Mouse (Mus musculus) urinary bladder, postnatal 36 days (tissue): ENCODE data around the gene Rap1gap2.
A peak's percentile ranks its signal among the peaks of the same experiment; 100 is the strongest.
"Not testable (repeated sequence)": the region's sequence is repeated elsewhere in the genome, so short reads cannot be mapped to it uniquely, and the experiment has no call there.

Experiments used
- DNase-seq, 2 experiments: peaks; one replicate each; pipeline ENCODE4 v3.0.0; 2022; ENCODE audit warnings: low spot score in 2 of 2, mixed read lengths in 1 of 2

Rap1gap2 gene

GRCm38 (mm10) chr11:74621974-74622669 lies 11.4 kb upstream of the Rap1gap2 start:
- DNase-seq = no peak

GRCm38 (mm10) chr11:74619956-74620300 lies 9.2 kb upstream of the Rap1gap2 start:
- DNase-seq = no peak

GRCm38 (mm10) chr11:74619201-74619955 lies 8.7 kb upstream of the Rap1gap2 start, which contains the start of gene Ccdc92b:
Ccdc92b (plus strand) TSS chr11:74619605.
- peak; percentile 73 to 78 for DNase-seq

GRCm38 (mm10) chr11:74615571-74615970 lies 4.9 kb upstream of the Rap1gap2 start:
- DNase-seq = no peak

GRCm38 (mm10) chr11:74613428-74613827 lies 2.7 kb upstream of the Rap1gap2 start:
- no peak for DNase-seq

GRCm38 (mm10) chr11:74611437-74611836 lies 722 bp upstream of the Rap1gap2 start:
- no peak for DNase-seq

GRCm38 (mm10) chr11:74610068-74610467 lies 647 bp downstream of the Rap1gap2 start:
- no peak for DNase-seq

GRCm38 (mm10) chr11:74602286-74602685 lies 8.4 kb downstream of the Rap1gap2 start:
- DNase-seq = no peak

GRCm38 (mm10) chr11:74597990-74598337 lies 12.8 kb downstream of the Rap1gap2 start:
- no peak for DNase-seq

GRCm38 (mm10) chr11:74597283-74597989 lies 13.3 kb downstream of the Rap1gap2 start:
- no peak for DNase-seq

GRCm38 (mm10) chr11:74592246-74592645 lies 18.5 kb downstream of the Rap1gap2 start:
- DNase-seq = no peak

- no peak for DNase-seq
Observed at GRCm38 (mm10) chr11:74590691-74591090, 20.0 kb downstream of the Rap1gap2 start.

GRCm38 (mm10) chr11:74590239-74590596 lies 20.5 kb downstream of the Rap1gap2 start:
- no peak for DNase-seq

GRCm38 (mm10) chr11:74589401-74590238 lies 21.1 kb downstream of the Rap1gap2 start:
- no peak for DNase-seq

GRCm38 (mm10) chr11:74586401-74586800 lies 24.3 kb downstream of the Rap1gap2 start:
- DNase-seq = no peak

GRCm38 (mm10) chr11:74584946-74585723 lies 25.6 kb downstream of the Rap1gap2 start:
- DNase-seq = peak in 1 of 2 experiments; percentile 17

GRCm38 (mm10) chr11:74583824-74584349 lies 26.8 kb downstream of the Rap1gap2 start:
- DNase-seq = no peak

- DNase-seq = no peak
Observed at GRCm38 (mm10) chr11:74582464-74582863, 28.3 kb downstream of the Rap1gap2 start.

- DNase-seq = not testable (repeated sequence)
Observed at GRCm38 (mm10) chr11:74581333-74581732, 29.4 kb downstream of the Rap1gap2 start.

GRCm38 (mm10) chr11:74577068-74577467 lies 33.6 kb downstream of the Rap1gap2 start:
- DNase-seq = no peak

- peak in 1 of 2 experiments; percentile 5 for DNase-seq
Observed at GRCm38 (mm10) chr11:74575940-74576339, 34.8 kb downstream of the Rap1gap2 start.
